Mouse (Mus musculus): ENCODE results near the gene Scaper.

Gene Scaper

DNA sequence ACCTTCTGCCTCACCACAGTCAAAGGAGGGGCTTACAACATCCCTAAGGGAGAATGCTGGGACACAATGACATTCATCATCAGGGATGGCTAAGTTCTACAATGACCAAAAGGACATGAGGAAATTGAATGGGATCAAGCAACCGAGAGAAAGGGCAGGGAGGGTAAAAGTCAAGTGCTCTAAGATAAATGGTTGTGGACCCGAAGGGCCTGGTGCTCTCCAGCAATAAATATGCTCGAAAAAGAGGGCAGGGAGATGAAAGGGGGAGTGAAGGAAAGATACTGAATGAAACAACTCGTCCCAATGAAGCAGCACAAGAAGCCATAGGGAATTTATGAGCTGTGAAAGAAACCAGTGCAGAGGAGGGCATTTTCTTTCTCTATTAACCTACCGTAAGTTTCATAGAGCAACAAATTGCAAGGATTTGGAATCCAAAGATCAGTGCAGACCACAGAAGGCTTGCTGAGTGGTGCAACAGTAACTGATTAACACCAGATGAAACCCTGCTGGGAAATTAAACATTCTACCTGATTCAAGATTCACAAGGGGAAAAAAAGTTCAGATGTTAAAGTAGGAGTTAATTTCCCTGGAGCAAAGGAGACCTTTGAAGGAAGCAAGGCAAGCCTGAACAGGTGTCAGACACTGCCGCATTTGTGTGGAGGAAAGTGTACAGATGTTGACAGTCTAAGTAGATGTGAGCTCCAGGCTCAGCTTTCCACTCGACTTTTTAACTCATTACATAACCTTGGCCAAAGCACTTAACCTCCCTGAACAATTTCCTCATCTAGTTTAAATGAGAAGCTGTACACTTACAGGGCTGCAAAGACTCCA, 329.0 kb downstream of the Scaper start:
- DNase-seq (ENCODE audit: inconsistent age in 2 of 2, low spot score in 1 of 2): no peak

DNA sequence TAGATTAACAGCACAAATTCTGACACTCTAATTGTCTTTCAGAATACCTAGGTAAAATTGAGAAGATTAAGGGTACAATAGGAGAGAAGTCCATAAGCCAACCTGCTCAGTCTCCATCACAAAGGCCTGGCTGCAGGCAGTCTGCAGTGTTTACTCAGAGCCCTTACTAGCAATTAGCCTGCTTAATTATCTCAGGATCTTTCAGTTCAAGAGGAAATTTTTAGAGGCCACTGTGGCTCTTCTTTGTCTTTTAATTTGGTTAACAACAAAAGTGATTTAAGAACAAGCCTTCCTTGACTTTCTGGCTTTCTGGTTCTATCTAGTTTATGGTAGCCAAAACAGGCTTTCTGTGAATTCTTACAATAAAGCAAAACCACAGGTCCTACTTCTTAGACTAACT, 339.3 kb downstream of the Scaper start:
- no peak for DNase-seq (ENCODE audit: inconsistent age in 2 of 2, low spot score in 1 of 2)

DNA sequence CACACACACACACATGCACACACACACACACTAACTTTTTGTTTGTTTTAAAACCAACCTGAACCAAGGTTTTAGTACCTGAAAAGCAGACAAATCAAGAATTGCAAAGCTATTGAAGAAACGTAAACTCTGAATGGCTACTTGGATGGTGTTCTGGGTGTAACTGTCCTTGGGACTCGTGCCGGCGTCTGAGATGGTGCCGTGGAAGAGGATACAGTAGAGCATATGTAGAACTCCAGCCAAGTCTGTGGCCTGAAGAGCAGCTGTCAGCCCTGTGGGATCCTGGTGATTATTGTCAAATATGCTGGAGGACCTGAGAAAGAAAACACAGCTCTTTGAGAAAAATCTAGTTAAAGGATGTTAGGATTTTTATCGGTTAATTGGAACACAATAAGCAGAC, 351.8 kb downstream of the Scaper start:
- DNase-seq (ENCODE audit: inconsistent age in 2 of 2, low spot score in 1 of 2): no peak

DNA sequence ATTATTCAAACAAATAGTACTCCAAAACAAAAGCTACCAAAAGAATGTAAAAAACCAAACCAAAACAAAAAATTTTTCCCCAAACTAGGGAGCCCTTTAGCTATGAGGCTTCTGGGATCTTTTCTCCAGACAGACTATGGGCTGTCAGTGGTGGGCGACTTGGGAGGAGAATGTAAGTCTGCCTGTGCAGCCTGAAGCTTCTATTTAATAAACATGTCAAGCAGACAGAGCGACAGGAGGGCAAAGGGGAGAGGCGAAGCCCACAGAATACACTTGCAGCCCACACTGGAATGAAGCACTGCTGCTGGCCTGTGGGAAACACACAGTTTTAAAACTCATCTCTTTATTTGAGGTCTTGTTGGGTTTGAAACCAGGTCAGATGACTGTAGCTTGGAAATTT, 356.5 kb downstream of the Scaper start:
- DNase-seq (ENCODE audit: inconsistent age in 2 of 2, low spot score in 1 of 2): no peak

DNA sequence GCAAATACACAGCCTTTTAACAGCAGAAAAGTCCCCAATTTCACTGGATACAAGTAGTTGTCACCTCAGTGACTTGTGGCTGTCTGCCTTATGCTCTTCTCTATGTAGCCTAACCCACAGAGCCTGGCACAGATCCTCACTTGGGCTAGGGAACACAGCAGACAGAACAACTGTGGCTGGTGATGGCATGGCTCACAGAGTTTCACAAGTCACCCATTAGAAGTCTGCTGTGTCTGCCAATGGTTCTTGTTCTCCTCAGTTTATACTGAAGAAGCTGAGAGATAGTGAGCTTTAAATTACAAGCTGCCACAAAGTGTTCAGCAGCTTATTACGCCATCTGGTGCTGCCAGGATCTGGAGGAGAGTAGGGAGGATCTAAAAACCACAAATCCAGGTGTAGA, 361.3 kb downstream of the Scaper start:
- DNase-seq (ENCODE audit: inconsistent age in 2 of 2, low spot score in 1 of 2): no peak

DNA sequence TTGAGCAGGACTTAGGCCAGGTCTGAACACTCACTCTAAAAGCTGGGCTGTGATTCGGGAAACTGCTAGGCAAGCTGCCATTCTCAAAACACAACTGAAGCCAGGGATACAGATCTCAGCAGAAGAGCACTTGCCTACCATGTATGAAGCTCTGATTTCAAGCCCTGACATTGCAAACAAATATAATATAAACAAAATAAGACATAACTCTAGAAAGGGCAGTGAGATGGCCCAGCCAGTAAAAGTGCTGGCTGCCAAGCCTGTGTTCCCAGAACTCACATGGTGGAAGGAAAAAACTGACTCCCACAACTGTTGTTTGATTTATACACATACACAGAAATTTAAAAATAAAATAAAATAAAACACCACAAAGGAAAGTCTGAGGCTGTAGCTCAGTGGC, 366.8 kb downstream of the Scaper start:
- DNase-seq (ENCODE audit: inconsistent age in 2 of 2, low spot score in 1 of 2): no peak

DNA sequence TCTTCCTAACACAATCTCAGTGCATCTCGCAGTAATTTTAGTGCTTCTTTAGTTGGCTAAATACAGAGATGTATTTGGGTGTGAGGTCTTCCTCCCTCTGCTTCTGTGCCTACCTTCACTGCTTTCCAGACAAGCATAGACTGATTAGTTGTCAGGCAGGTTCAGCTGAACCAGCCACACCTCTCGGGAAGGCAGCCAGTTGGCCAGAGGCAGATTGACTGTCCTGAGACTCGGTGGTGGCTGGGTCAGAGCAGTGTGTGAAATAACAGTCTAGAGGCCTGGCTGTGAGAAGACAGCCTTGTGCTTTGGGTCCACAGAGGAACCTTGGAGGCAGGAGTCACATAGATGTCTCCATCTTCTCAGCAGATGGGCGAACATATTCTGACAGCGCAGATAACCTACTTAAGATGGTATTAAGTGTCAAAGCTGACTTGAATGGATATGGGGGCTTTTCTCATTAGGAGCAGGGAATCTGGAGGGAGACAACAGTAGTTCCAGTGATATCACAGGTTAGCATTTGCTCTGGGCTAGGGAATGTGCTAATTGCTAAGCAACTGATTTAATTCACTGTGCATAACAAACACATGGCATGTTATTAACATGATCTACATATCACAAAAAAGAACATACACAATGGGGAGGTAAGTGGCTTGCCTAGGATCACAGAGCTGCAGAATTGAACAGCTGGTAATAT, 369.3 kb downstream of the Scaper start:
- no peak for DNase-seq (ENCODE audit: inconsistent age in 2 of 2, low spot score in 1 of 2)

DNA sequence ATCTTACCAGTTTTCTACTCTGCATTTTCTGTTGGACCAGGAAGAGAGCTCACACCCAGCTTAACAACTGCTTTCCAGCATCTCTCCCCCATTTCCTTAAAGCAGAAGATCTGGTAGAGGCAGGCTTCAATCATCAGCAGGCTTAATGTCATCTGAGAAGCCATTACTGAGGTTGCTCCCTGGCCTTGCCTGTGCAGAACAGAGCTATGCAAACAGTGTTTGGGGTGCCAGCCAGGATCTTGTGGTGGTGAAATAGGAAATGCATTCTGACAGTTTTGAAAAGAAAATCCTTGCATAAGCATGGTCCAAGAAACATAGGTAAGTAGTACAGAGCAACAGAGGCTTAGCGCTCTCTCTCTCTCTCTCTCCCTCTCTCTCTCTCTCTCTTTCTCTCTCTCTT, 377.0 kb downstream of the Scaper start:
- DNase-seq (ENCODE audit: inconsistent age in 2 of 2, low spot score in 1 of 2): no peak

DNA sequence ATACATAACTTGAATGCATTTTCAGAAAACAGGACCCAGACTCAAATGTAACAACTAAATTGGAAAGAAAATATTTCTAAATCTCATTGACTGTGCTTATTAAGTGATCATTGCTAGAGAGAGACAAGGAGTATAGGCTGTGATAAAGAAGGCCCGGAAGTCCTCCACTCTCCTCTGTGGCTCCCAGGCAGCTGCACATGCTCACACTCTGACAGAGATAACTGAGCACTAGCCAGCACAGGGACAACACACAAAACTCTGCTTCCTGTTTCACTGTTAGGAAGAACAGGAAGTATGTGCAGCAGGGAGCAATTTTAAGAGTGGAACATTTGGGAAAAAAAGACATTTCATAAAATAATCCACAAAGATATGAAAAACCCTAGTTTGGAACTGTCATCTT, 382.9 kb downstream of the Scaper start:
- DNase-seq (ENCODE audit: inconsistent age in 2 of 2, low spot score in 1 of 2): no peak

DNA sequence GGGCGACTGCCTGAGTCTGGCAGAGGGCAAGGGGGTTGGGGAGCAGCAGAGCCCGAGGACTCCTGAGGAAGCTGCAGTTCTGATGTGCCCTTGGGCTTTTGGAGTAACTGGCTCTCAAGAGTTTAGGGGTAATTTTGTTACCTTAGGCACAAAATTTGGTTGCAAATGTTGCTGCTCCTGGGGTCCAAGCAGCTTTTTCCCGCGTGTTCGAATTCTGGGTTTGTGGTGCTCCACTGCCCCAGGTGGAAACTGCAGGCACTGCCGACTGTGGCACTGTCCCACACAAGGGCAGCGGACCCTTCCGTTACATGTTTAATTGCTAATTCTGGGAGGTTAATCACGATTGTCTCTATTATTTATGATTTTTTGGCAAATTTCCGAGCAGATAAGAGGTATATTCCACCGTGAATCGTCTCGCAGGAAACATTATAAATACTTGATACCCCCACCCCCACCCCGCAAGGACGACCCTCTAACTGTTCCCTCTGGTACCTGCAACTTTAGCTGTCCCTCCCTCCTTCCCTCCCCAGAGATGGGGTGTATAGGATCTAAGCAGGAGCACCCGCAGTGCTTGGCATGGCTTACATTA, 388.5 kb downstream of the Scaper start:
- no peak for DNase-seq (ENCODE audit: inconsistent age in 2 of 2, low spot score in 1 of 2)

DNA sequence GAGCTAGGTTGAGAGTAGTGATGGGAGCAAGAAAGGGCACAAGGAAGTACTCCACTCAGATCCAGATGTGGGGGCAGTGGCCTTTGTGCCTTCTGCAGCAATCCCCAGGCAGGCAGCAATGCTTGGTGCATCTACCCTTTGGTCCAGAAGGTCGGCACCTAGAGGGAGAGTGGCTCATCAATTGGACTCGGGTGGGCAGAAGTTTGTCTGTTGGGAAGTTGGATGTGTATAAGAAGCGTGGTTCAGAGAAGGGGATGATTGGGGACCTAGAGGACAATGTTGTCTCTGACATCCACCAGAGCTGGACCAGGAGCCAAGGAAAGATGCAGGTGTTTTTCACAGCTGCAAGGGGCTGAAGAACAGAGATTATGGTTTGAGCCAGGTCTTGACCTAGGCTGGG, 389.0 kb downstream of the Scaper start:
- DNase-seq (ENCODE audit: inconsistent age in 2 of 2, low spot score in 1 of 2): no peak

DNA sequence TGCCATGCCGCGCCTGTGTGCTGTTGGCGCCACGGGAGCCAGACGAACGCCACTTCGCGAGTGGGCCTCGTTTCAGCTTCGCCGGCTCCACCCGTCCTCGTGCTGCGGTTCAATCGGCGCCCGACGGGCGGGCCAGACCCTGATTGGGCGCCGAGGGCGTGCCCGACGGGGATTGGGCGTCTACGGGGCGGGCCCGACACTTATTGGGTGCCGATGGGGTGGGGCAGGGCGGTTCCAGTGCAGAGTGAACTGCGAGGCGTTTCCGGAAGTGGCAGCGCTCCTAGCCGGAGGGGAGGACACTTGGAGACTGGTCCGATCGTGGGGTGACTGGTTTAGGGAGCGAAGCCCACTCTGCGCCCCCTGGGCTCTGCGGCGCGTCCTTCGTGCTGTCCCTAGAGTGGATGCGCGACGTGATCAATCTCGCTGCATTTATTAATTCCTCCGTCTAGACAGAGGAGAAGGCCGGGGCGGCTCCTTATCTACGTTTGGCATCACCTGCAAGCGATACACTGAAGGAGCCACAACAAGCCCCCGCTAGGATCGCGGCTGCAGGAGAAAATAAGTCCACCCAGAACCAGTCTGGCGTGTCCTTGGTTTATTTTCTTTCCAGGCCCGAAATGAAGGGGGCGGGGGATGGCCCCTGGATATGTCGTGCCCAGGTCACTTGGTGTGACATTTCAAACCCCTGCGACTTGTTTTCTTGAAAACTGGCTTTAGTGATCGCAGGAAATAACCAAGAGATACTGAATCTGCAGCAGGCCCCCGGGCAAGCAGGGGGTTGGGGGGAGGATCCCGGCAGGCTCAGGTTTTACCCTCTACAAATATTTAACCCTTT, 391.5 kb downstream of the Scaper start:
- peak; percentile 56 to 80 for DNase-seq (ENCODE audit: inconsistent age in 2 of 2, low spot score in 1 of 2)

DNA sequence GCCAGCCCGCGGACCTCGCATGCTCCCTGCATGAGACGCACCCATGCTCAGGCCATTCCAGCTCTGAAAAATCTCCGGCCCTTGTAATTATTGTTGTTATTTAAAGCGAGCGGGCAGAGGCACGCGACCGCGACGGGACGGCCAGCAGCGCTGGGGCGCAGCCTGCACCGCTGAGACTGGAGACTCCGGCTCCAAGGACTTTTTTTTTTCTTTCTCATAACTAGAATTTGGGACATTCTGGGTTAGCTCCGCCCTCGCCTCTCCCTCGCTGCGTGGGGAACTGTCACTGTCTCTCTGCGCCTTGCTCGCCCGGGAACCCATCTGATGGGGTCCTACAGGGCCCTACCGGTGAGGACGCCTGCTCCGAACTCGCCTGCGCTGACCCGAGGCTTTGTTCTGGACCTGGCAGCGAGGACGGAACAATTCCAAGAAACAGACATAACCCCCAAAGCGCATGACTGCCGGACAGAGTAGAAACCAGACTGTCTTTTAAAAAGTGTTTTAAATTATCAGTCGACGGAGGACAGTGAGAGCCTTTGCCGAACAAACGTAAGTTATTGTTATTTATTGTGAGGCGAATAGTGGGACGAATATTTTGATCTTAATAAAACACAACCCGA, 392.3 kb downstream of the Scaper start:
- peak; percentile 12 to 70 for DNase-seq (ENCODE audit: inconsistent age in 2 of 2, low spot score in 1 of 2)

DNA sequence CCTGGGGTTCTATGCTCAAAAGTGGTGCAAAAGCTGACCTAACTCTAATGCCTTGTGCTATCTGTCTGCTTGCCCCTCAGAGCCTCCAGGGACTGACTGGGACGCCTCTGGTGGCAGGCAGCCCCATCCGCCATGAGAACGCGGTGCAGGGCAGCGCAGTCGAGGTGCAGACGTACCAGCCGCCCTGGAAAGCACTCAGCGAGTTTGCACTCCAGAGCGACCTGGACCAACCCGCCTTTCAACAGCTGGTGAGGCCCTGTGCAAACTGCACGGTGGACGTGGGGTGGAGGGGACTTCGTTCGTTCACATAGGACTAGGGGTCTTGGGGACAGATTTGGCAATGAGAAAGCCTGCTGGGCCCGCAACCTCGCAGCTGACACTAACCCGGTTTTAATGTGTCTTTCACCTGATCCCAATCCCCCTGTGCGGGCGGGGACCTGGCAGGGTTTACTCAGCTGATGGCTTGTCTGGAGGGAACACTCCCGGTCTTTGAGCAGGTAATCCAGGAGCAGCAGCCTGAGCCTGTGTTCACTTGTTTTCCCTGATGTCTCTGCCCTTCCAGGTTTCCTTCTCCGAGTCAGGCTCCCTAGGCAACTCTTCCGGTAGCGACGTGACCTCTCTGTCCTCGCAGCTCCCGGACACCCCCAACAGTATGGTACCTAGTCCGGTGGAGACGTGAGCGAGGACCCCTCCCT, 392.9 kb downstream of the Scaper start:
- peak; percentile 29 to 79 for DNase-seq (ENCODE audit: inconsistent age in 2 of 2, low spot score in 1 of 2)

DNA sequence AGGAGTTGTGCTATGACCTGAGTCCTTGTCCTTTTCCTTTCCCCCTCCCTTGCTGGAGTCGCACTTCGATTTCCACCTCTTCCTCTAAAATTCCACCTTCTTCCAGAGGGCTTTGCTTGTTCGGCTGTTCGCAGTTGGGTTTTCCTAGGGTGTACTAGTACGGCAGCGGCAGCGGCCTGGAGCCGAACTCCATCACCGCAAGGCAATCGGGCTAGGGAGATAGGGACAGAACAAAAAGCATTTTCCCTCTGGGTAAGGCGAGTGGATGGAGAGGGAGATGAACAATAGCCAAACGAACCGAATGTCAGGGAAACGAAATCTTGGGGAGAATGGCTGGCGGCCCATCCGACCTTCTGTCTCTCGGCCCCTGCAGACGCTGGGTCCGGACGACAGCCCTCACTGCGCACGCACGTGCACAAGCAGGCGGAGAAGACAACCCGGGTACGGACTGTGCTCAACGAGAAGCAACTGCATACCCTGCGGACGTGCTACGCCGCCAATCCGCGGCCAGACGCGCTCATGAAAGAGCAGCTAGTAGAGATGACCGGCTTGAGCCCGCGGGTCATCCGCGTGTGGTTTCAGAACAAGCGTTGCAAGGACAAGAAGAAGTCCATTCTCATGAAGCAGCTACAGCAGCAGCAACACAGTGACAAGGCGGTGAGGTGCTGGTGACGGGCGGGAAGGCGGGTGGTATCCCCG, 394.1 kb downstream of the Scaper start:
- peak; percentile 37 to 80 for DNase-seq (ENCODE audit: inconsistent age in 2 of 2, low spot score in 1 of 2)

DNA sequence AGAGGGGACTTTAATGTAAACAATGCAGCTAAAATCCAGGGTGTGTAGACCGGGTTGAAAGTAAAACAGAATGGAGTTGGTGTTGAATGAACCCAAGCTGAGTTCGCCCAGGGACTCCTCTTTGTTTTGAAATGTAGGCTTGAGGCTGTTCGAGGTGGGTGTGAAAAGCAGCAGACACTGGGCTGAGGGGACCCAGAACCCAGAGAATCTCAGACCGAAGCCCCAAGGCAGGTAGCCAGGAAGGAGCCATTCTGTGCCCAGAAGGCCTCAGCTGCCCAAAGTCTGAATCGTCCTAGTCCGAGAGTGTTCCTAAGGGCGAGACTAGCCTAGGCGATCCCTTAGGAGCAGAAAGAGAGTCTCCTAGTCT, 394.6 kb downstream of the Scaper start:
- DNase-seq (ENCODE audit: inconsistent age in 2 of 2, low spot score in 1 of 2): no peak

DNA sequence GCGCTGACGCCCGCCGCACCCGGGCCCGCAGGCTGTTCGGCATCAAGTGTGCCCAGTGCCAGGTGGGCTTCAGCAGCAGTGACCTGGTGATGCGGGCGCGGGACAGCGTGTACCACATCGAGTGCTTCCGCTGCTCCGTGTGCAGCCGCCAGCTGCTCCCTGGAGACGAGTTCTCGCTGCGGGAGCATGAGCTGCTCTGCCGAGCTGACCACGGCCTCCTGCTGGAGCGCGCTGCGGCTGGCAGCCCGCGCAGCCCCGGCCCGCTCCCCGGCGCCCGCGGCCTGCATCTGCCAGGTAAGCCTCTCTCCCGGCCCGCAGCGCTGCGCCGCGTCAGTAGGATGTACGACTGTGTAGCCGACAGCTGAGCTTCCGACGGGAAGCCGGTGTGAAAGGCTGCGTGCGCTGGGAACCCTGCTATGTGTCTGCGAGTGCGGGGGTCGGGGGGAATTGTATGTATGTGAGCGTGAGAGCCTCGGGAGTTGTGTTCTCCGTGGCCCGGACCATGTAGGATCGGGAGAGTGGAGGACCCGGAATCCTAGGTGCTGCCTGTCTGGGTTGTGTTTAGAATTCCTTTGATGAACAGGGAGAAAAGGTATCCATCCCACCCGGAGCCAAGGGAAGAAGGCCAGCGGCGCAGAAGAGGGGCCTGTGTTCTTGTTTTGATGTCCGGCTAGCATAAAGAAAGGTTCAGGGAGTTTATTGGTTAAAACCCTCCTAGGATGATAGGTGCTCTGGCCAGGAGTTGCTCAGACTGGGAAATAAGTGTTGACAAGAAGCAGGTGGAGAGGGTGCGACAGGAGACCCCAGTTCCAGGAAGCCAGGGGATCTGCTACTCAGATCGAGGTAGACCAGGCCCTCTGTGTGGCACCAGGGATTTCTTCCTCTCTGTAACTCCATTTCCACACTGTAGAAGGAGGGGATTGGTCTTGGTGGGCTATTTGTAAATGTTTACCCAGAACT, 395.3 kb downstream of the Scaper start:
- DNase-seq (ENCODE audit: inconsistent age in 2 of 2, low spot score in 1 of 2): peak in 1 of 2 experiments; percentile 49

DNA sequence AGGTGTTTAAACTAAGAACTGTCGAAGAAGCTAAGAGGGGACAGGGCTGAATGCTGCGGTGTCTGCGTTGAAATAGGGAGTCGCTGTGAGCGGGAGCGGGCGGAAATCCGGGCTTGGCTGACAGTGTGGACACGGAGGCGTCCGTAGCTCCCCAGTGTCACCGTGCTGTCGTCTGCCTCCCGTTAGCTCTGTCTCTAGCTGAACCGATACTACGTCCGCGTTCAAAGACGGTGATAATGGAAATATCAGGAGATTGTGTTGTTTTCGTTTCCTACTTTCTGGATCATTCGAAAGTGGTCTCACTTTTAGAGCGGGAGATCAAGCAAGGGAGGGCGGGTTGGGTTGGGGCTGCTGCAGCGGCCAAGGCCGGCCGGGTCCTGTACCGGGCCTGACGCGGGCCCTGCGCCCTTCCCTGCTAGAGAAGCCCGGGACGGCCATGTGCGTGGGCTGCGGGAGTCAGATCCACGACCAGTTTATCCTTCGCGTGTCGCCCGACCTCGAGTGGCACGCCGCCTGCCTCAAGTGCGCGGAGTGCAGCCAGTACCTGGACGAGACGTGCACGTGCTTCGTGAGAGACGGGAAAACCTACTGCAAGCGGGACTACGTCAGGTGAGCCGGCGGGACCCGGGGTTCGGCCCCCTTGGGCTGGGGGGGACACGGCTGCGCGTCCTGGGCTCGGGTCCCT, 396.1 kb downstream of the Scaper start:
- DNase-seq (ENCODE audit: inconsistent age in 2 of 2, low spot score in 1 of 2): peak; percentile 29 to 83

Measured in adrenal gland, adult (tissue).